20 mouse cellular contexts compared by ENCODE assay signal in genomic region chr14:61575066-61575465, GRCm38 (mm10). TPM values are rescaled to one million over a fixed set of nuclear protein-coding genes. Genes with fewer than 3 reads are reported as not detected.
A peak's percentile ranks its signal among the peaks of the same experiment; 100 is the strongest.
DNase-seq lines count a peak whose midpoint lies in the region; ATAC-seq and TF ChIP-seq lines count a peak whose summit lies in the region.
"Had no signal": no experiment of that assay in that cellular context is flagged by ENCODE, and none has a peak within 500 bp of the region (broad histone marks: within the 10 kb centered on the region; RNA-seq: fewer than 3 reads in every experiment).

No protein-coding gene starts in this region.

- H3K36me3 ChIP-seq in forebrain, embryonic 14.5 days (ENCODE audit: control insufficient read depth, insufficient read depth, low read length): no peaks in the 10 kb centered on the region
- no peaks in the 10 kb centered on the region for H3K36me3 ChIP-seq in liver, postnatal 0 days (replicated peaks; ENCODE audit: insufficient read depth, low read length)
- H3K36me3 ChIP-seq: embryonic facial prominence, embryonic 13.5 days; heart, embryonic 13.5 days; hindbrain, embryonic 12.5 days; kidney, embryonic 15.5 days; lung, embryonic 15.5 days had no signal

- DNase-seq in gastrocnemius, adult 18-20 months (ENCODE audit: low spot score): peak; percentile 47
- DNase-seq in gastrocnemius, postnatal 4 days (ENCODE audit: low spot score in 2 of 2): no peak
- DNase-seq in adrenal gland, adult 2 months: peak; percentile 74
- peak; percentile 39 to 57 for DNase-seq in gastrocnemius, adult 8-10 months (ENCODE audit: low spot score in 2 of 2)
- peak; percentile 16 to 38 for DNase-seq in heart, postnatal 36 days
- DNase-seq in layer of hippocampus, adult 9-11 months: no peak
- DNase-seq in forebrain, embryonic 14.5 days (ENCODE audit: low spot score): no peak
- DNase-seq in liver, postnatal 0 days: no peak
- DNase-seq: cerebellum, adult 9-10 months; left cerebral cortex, postnatal 4 days; midbrain, embryonic 14.5 days; right cerebral cortex, postnatal 14 days; thymus, postnatal 4 days had no signal

- H3K27me3 ChIP-seq in forebrain, embryonic 14.5 days (replicated peaks; ENCODE audit: control insufficient read depth, insufficient read depth, low read length): no peaks in the 10 kb centered on the region
- H3K27me3 ChIP-seq in liver, postnatal 0 days (ENCODE audit: insufficient read depth, low read length): no peaks in the 10 kb centered on the region
- H3K27me3 ChIP-seq: embryonic facial prominence, embryonic 13.5 days; heart, embryonic 13.5 days; hindbrain, embryonic 12.5 days; kidney, embryonic 15.5 days; lung, embryonic 15.5 days had no signal

- intact Hi-C loops in heart, postnatal 36 days (cut with DNase I): loop anchor here (10.0 kb wide), 1 partner anchor 600 kb away; no protein-coding TSS in a partner anchor

- TF ChIP-seq CTCF in liver, postnatal 0 days (IDR thresholded peaks at IDR 0.05; ENCODE audit: low read depth): no peak

- TF ChIP-seq EP300 in liver, postnatal 0 days (IDR thresholded peaks at IDR 0.05; ENCODE audit: low read depth): no peak

- no peak for ATAC-seq in forebrain, embryonic 14.5 days
- ATAC-seq in liver, postnatal 0 days: no peak

- no peak overlapping the region for H3K4me2 ChIP-seq in forebrain, embryonic 14.5 days (ENCODE audit: low read length)
- no peak overlapping the region for H3K4me2 ChIP-seq in liver, postnatal 0 days (ENCODE audit: low read depth, low read length)
- H3K4me2 ChIP-seq: embryonic facial prominence, embryonic 13.5 days; heart, embryonic 13.5 days; hindbrain, embryonic 12.5 days; kidney, embryonic 15.5 days; liver, embryonic 11.5 days; lung, embryonic 15.5 days had no signal

- no peaks in the 10 kb centered on the region for H3K4me1 ChIP-seq in forebrain, embryonic 14.5 days (ENCODE audit: control insufficient read depth, insufficient read depth, low read length)
- no peaks in the 10 kb centered on the region for H3K4me1 ChIP-seq in liver, postnatal 0 days (ENCODE audit: insufficient read depth)
- H3K4me1 ChIP-seq: embryonic facial prominence, embryonic 13.5 days; hindbrain, embryonic 12.5 days; lung, embryonic 15.5 days had no signal

- WGBS in forebrain, embryonic 14.5 days: 93% methylated on average over 10 of the region's 10 CpGs
- 84% methylated on average over 10 of the region's 10 CpGs for WGBS in liver, postnatal 0 days (ENCODE audit: insufficient replicate concordance)

- H3K9me3 ChIP-seq in forebrain, embryonic 14.5 days (replicated peaks; ENCODE audit: control insufficient read depth, low read length): no peaks in the 10 kb centered on the region
- no peaks in the 10 kb centered on the region for H3K9me3 ChIP-seq in liver, postnatal 0 days (ENCODE audit: low read length)
- H3K9me3 ChIP-seq: embryonic facial prominence, embryonic 13.5 days; heart, embryonic 13.5 days; hindbrain, embryonic 12.5 days; kidney, embryonic 15.5 days; lung, embryonic 15.5 days had no signal

- no peak overlapping the region for H3K4me3 ChIP-seq in forebrain, embryonic 14.5 days (ENCODE audit: low read depth, low read length)
- H3K4me3 ChIP-seq in liver, postnatal 0 days (ENCODE audit: low read depth, low read length): no peak overlapping the region
- H3K4me3 ChIP-seq: embryonic facial prominence, embryonic 13.5 days; heart, embryonic 13.5 days; hindbrain, embryonic 12.5 days; kidney, embryonic 15.5 days; lung, embryonic 15.5 days had no signal

- H3K27ac ChIP-seq in forebrain, embryonic 14.5 days (ENCODE audit: low read depth, low read length): no peak overlapping the region
- H3K27ac ChIP-seq in liver, postnatal 0 days (ENCODE audit: low read depth): no peak overlapping the region
- H3K27ac ChIP-seq: embryonic facial prominence, embryonic 13.5 days; heart, embryonic 13.5 days; hindbrain, embryonic 12.5 days; kidney, embryonic 15.5 days; lung, embryonic 15.5 days; stomach, postnatal 0 days had no signal

- H3K9ac ChIP-seq in forebrain, embryonic 14.5 days (ENCODE audit: low read length): no peak overlapping the region
- no peak overlapping the region for H3K9ac ChIP-seq in liver, postnatal 0 days (replicated peaks)
- H3K9ac ChIP-seq: embryonic facial prominence, embryonic 13.5 days; heart, embryonic 13.5 days; hindbrain, embryonic 12.5 days; kidney, embryonic 15.5 days; lung, embryonic 15.5 days had no signal

RNA-seq across cellular contexts. Expression of gene Spryd7, which starts 18.4 kb away (rescaled TPM):
- total RNA-seq in gastrocnemius, adult 18-20 months (2021): 10 to 100 TPM; 48.6 TPM
- total RNA-seq in gastrocnemius, postnatal 4 days (2021): 10 to 100 TPM; 22.3 to 29.5 TPM
- 10 to 100 TPM; 20.2 to 20.8 TPM for total RNA-seq in adrenal gland, adult 2 months (2021)
- polyA plus RNA-seq in adrenal gland, adult 2 months (2012; rRNA removed): 25.4 and 31.1 TPM in 2 replicates
- total RNA-seq in gastrocnemius, adult 8-10 months (2022): 10 to 100 TPM; 48.0 to 64.3 (median 54.5) TPM
- total RNA-seq in heart, postnatal 36 days (2021): 10 to 100 TPM; 57.8 to 63.2 TPM
- 44.1 and 50.4 TPM in 2 replicates for polyA plus RNA-seq in forebrain, embryonic 14.5 days (2014; fragmentation: Nextera tagmentation; extraction: Ambion mirVana)
- polyA plus RNA-seq in liver, postnatal 0 days (2015; fragmentation: Nextera tagmentation; extraction: Ambion mirVana): 7.0 and 7.2 TPM in 2 replicates

RNA-seq across cellular contexts. Expression of gene Trim13, which starts 23.0 kb away (rescaled TPM):
- 1 to 10 TPM; 7.5 to 8.6 TPM for total RNA-seq in gastrocnemius, adult 18-20 months (2021)
- 10 to 100 TPM; 13.8 to 20.1 TPM for total RNA-seq in gastrocnemius, postnatal 4 days (2021)
- total RNA-seq in adrenal gland, adult 2 months (2021): 1 to 10 TPM; 7.0 to 9.0 TPM
- polyA plus RNA-seq in adrenal gland, adult 2 months (2012; rRNA removed): 0.50 and 0.83 TPM in 2 replicates
- total RNA-seq in gastrocnemius, adult 8-10 months (2022): 10 to 100 TPM in 2 of 4 experiments, 1 to 10 TPM in 2; 8.7 to 10.4 (median 9.7) TPM
- 1 to 10 TPM; 6.6 to 8.1 TPM for total RNA-seq in heart, postnatal 36 days (2021)
- polyA plus RNA-seq in forebrain, embryonic 14.5 days (2014; fragmentation: Nextera tagmentation; extraction: Ambion mirVana): 70.7 and 71.6 TPM in 2 replicates
- 3.6 and 4.3 TPM in 2 replicates for polyA plus RNA-seq in liver, postnatal 0 days (2015; fragmentation: Nextera tagmentation; extraction: Ambion mirVana)

RNA-seq across cellular contexts. Expression of gene Kcnrg, which starts 32.2 kb away (rescaled TPM):
- total RNA-seq in gastrocnemius, adult 18-20 months (2021): under 1 TPM in 1 of 2 experiments, not detected in 1; 0.11 TPM
- total RNA-seq in gastrocnemius, postnatal 4 days (2021): under 1 TPM; 0.29 to 0.59 TPM
- under 1 TPM in 1 of 2 experiments, not detected in 1; 0.35 TPM for total RNA-seq in adrenal gland, adult 2 months (2021)
- 0.06 TPM in 2 replicates for polyA plus RNA-seq in adrenal gland, adult 2 months (2012; rRNA removed)
- total RNA-seq in gastrocnemius, adult 8-10 months (2022): under 1 TPM in 2 of 4 experiments, not detected in 2; 0.12 to 0.34 TPM
- not detected for total RNA-seq in heart, postnatal 36 days (2021)
- polyA plus RNA-seq in forebrain, embryonic 14.5 days (2014; fragmentation: Nextera tagmentation; extraction: Ambion mirVana): 2.8 and 3.7 TPM in 2 replicates
- polyA plus RNA-seq in liver, postnatal 0 days (2015; fragmentation: Nextera tagmentation; extraction: Ambion mirVana): 0.08 and 0.09 TPM in 2 replicates

Comparison
In these comparisons a context has a peak if more than half of its experiments do, and no peak if none do; other contexts are left out.
1. DNase-seq: peak in gastrocnemius, adult 18-20 months (single experiment), adrenal gland, adult 2 months (single experiment), gastrocnemius, adult 8-10 months (2 of 2) and heart, postnatal 36 days (2 of 2); none in gastrocnemius, postnatal 4 days (0 of 2), layer of hippocampus, adult 9-11 months (single experiment), forebrain, embryonic 14.5 days (single experiment) and liver, postnatal 0 days (single experiment).